Mouse (Mus musculus): ENCODE measurements around the gene Lnpep. TPM values are rescaled to one million over a fixed set of nuclear protein-coding genes. Genes with fewer than 3 reads are reported as not detected.

Lnpep gene
- polyA plus RNA-seq, 1 experiment from 2014 or later: 9.4 TPM

DNA sequence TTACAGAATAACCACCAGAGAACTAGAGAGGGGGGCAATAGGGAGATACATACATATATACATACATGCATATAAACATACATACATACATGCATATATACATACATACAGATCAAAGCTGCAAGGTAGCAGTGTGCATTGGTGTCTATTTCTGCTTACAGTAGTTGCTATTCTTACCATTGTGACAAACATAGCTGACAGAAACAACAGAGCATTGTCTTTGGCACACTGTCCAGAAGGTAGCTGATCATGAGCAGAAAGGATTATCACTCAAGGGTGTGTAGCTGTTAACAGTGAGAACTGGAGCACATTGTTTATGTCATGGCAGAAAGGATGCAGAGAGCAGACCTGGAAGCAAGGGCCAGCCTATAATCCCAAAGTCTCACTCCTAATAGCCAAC, 22.1 kb downstream of the Lnpep start:
- no peaks in the 10 kb centered on the region for H3K36me3 ChIP-seq
- no peak overlapping the region for H3K27ac ChIP-seq
- no peak overlapping the region for H3K9ac ChIP-seq
- H3K4me1 ChIP-seq: no peaks in the 10 kb centered on the region
- H3K9me3 ChIP-seq: no peaks in the 10 kb centered on the region
- H3K4me2 ChIP-seq (replicated peaks): no peak overlapping the region
- no peak for ATAC-seq (ENCODE audit: low FRiP score, low read depth)
- no peaks in the 10 kb centered on the region for H3K27me3 ChIP-seq (replicated peaks)
- H3K4me3 ChIP-seq: no peak overlapping the region

DNA sequence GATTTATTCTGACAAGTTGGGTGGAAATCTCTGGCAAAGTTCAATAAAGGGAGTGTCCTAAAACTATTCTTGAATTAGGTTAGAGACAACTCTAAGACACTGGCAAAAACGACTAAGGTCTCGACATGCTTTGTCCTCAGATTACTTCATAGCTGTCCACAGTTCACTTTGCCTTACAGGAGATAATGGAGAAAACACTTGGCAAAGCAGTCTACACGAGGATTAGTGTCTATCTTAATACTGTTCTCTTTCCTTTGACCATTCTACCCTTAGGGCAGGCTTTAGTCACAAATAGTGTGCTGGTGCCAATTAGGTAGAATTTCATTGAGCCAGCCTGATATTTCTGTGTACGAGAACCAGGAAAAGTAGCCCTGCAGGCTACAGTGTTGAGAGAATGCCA, 22.5 kb downstream of the Lnpep start:
- H3K27me3 ChIP-seq (replicated peaks): no peaks in the 10 kb centered on the region
- H3K9me3 ChIP-seq: no peaks in the 10 kb centered on the region
- no peaks in the 10 kb centered on the region for H3K4me1 ChIP-seq
- no peak overlapping the region for H3K4me2 ChIP-seq (replicated peaks)
- 74% methylated on average over 4 of the region's 4 CpGs for WGBS
- no peak overlapping the region for H3K4me3 ChIP-seq
- ATAC-seq (ENCODE audit: low FRiP score, low read depth): no peak
- H3K27ac ChIP-seq: no peak overlapping the region
- no peak overlapping the region for H3K9ac ChIP-seq
- H3K36me3 ChIP-seq: no peaks in the 10 kb centered on the region

DNA sequence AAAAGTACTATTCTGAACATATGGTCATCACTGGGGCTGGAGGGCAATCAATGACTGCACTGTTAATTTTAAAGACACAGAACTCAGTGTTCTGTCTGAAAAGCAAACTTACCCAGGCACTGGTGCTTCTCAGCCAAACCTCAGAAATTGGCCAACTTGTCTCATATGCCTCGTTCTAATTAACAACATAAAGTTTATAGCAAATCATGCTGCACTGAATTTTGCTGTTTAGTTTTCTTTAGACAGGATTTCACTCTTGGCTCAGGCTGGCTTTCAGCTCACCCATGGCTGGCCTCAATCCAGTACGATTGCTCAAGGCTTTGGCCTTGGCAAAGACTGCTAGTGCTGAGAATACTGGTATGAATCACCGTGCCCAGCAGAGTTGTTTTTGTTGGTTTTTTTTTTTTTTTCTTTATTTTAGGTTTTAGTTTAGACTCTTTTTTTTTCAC, 24.0 kb downstream of the Lnpep start:
- Histone ChIP-seq H3K27me3 (replicated peaks) (no peaks in the 10 kb centered on the region), H3K4me1 (no peaks in the 10 kb centered on the region), H3K9me3 (no peaks in the 10 kb centered on the region), H3K27ac (no peak overlapping the region), H3K4me3 (no peak overlapping the region), H3K36me3 (no peaks in the 10 kb centered on the region), H3K4me2 (replicated peaks) (no peak overlapping the region), H3K9ac (no peak overlapping the region)
- ATAC-seq (ENCODE audit: low FRiP score, low read depth): no peak
- 77% methylated on average over 3 of the region's 3 CpGs for WGBS

DNA sequence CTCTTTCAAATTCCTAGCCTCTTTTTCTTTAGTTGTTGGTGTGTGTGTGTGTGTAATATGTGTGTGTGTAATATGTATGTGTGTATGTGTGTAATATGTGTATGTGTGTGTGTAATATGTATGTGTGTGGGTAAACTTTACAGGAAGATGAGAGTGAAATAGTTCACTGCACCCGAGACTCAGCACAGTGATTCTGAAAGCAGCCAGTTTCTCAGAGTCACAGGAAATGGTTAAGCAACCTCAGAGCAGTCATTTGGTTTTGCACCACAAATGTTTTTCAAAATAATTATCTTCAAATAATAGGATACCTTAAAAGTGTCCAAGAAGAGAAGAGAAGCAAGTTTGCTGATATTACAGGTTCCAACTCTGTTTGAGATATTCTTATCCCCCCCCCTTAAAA, 24.8 kb downstream of the Lnpep start:
- H3K9me3 ChIP-seq: no peaks in the 10 kb centered on the region
- no peaks in the 10 kb centered on the region for H3K27me3 ChIP-seq (replicated peaks)
- H3K4me2 ChIP-seq (replicated peaks): no peak overlapping the region
- no peak overlapping the region for H3K9ac ChIP-seq
- 80% methylated on average over 1 of the region's 1 CpGs for WGBS
- ATAC-seq (ENCODE audit: low FRiP score, low read depth): no peak
- no peaks in the 10 kb centered on the region for H3K36me3 ChIP-seq
- H3K27ac ChIP-seq: no peak overlapping the region
- no peaks in the 10 kb centered on the region for H3K4me1 ChIP-seq
- no peak overlapping the region for H3K4me3 ChIP-seq

DNA sequence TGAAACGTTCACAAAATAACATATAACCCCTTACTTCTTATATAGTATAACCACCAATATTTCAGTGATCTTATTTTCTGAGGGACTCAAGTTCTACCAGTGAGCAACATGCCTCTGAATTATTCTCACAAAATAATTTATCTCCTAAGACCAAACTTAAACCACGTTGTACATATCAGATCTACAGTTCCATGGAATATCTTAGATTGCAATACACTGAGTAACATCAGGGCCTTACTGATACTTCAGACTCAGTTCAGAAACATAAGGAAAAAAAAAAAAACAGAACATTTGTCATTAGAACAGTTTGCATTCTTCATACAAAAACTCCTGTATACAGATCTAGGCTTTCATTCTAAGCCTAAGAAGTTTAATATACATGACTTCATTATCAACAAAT, 26.5 kb downstream of the Lnpep start:
- Histone ChIP-seq H3K36me3 (no peaks in the 10 kb centered on the region), H3K9ac (no peak overlapping the region), H3K4me1 (no peaks in the 10 kb centered on the region), H3K4me2 (replicated peaks) (no peak overlapping the region), H3K9me3 (no peaks in the 10 kb centered on the region), H3K4me3 (no peak overlapping the region), H3K27ac (no peak overlapping the region), H3K27me3 (replicated peaks) (no peaks in the 10 kb centered on the region)
- WGBS: 88% methylated on average over 2 of the region's 2 CpGs
- ATAC-seq (ENCODE audit: low FRiP score, low read depth): no peak

DNA sequence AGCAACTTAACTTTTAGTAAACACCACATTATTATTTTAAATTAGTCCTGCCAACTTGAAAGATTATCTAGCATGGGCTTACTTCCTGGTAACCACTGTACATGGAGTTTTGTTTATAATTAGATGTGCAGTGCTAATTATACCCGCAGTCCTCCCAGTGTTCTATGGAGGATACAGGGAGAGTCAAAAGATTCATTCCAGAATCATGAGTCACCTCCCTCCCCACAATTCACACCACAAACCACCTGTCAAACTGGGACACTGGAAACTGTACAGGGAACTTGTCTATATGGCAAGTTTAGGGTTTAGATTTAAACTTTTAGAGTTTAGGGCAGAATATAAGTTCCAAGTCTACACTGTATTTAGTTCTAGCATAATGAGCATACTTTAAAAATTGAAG, 31.9 kb downstream of the Lnpep start:
- Histone ChIP-seq H3K36me3 (no peaks in the 10 kb centered on the region), H3K4me2 (replicated peaks) (no peak overlapping the region), H3K27ac (no peak overlapping the region), H3K9ac (no peak overlapping the region), H3K27me3 (replicated peaks) (no peaks in the 10 kb centered on the region), H3K4me1 (no peaks in the 10 kb centered on the region), H3K4me3 (no peak overlapping the region), H3K9me3 (no peaks in the 10 kb centered on the region)
- 85% methylated on average over 1 of the region's 1 CpGs for WGBS
- no peak for ATAC-seq (ENCODE audit: low FRiP score, low read depth)

DNA sequence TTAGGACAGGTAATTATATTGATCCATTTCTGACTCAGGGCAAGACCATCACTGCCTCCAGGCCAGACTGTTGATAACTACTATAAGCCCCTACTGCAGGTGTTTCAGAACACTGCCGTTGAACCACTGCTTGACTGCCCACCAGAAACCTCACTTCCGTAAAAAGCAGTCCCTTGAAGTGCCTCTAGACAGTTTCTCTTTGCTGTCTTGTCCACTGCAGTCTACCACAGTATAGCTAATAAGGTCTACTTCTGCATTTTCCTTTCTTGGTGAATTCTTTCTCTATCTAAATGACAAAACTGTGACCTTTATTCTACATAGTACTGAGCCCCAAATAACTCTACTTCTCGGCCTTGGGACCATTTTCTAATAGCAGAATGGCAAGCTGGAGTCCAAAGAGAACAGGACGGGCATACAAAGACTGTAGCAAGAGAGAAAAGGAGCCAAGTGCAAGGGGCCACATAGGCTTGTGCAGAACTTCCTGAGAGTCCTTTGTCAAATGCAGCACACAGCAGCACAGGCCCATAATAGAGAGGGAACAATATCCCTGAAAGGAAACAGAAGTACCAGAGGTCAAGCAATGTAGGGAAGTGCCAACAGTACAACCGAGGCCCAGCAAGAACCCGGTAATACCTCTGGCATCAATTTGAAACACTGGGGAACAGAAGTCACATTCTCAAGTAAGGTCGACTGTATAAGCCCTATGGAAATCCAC, 37.4 kb downstream of the Lnpep start:
- ATAC-seq (ENCODE audit: low FRiP score, low read depth): no peak
- 84% methylated on average over 7 of the region's 7 CpGs for WGBS
- no peaks in the 10 kb centered on the region for H3K27me3 ChIP-seq (replicated peaks)
- H3K4me2 ChIP-seq (replicated peaks): no peak overlapping the region
- no peak overlapping the region for H3K4me3 ChIP-seq
- H3K9ac ChIP-seq: no peak overlapping the region
- no peaks in the 10 kb centered on the region for H3K4me1 ChIP-seq
- H3K9me3 ChIP-seq: no peaks in the 10 kb centered on the region
- H3K27ac ChIP-seq: no peak overlapping the region
- no peaks in the 10 kb centered on the region for H3K36me3 ChIP-seq

DNA sequence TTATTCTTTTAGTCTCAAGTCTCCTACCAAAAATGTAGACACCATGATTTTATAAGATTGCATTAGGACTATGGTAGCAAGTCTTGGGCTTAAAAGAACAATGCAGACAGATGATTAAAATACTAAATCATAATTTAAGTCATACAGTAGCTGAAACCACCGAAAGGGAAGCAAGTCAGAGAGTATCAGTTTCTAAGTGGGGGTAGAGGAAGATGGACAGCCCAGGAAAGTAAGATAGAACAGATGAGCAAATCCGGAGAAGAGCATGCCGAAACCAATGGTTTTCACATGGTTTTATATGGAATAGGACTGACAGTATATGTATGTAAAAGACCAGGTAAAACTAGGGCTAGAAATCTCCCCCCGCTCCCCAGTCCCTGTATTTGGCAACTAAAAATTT, 39.7 kb downstream of the Lnpep start:
- Histone ChIP-seq H3K4me2 (replicated peaks) (no peak overlapping the region), H3K36me3 (no peaks in the 10 kb centered on the region), H3K4me1 (no peaks in the 10 kb centered on the region), H3K9me3 (no peaks in the 10 kb centered on the region), H3K9ac (no peak overlapping the region), H3K27me3 (replicated peaks) (no peaks in the 10 kb centered on the region), H3K4me3 (no peak overlapping the region), H3K27ac (no peak overlapping the region)
- WGBS: 95% methylated on average over 4 of the region's 4 CpGs
- ATAC-seq (ENCODE audit: low FRiP score, low read depth): no peak

DNA sequence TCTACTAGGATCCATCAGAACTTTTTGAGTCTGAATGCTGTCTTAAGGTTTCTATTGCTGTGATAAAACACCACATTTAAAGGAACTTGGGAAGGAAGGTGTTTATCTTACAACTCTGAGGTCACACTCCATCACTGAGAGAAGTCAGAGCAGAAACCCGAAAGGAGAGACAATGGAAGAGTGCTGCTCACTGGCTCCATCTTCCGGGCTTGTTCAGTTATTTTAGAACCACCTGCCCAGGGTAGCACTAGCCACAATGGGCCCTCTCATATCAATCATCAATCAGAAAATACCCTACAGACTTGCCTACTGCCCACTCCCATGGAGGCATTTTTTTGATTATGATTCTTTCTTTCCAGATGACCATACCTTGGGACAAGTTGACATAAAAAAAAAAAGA, 41.0 kb downstream of the Lnpep start:
- ATAC-seq (ENCODE audit: low FRiP score, low read depth): no peak
- H3K4me3 ChIP-seq: no peak overlapping the region
- H3K27ac ChIP-seq: no peak overlapping the region
- H3K4me2 ChIP-seq (replicated peaks): no peak overlapping the region
- H3K27me3 ChIP-seq (replicated peaks): no peaks in the 10 kb centered on the region
- no peak overlapping the region for H3K9ac ChIP-seq
- 55% methylated on average over 2 of the region's 2 CpGs for WGBS
- 0 out of 2 replicates have a peak, but pooled peaks cover 2% of the 10 kb centered on the region for H3K36me3 ChIP-seq
- H3K9me3 ChIP-seq: no peaks in the 10 kb centered on the region
- H3K4me1 ChIP-seq: no peaks in the 10 kb centered on the region

DNA sequence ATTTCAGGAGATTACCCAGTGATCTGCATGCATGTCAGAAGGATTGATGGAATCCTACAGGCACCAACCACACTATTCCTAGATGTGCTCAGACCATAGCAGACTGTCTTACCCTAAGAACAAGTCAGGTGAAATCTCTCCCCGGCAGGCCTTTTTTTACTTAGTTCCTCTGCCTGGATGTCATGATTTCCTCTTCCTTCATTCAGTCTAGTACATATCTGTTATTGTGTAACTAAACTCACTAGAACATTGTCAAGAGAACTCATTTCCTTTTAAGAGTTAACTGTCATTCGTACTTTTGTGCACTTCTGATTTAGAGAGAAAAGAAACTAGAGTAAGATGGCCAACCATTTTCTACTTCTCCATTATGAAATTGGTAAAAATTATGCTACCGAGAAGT, 43.6 kb downstream of the Lnpep start:
- Histone ChIP-seq H3K9ac (no peak overlapping the region), H3K27ac (no peak overlapping the region), H3K4me1 (no peaks in the 10 kb centered on the region), H3K4me3 (no peak overlapping the region), H3K36me3 (peaks cover 3% of the 10 kb centered on the region; the same call in 1 of the 2 replicates), H3K4me2 (replicated peaks) (no peak overlapping the region), H3K9me3 (no peaks in the 10 kb centered on the region), H3K27me3 (replicated peaks) (no peaks in the 10 kb centered on the region)
- ATAC-seq (ENCODE audit: low FRiP score, low read depth): no peak
- 94% methylated on average over 3 of the region's 3 CpGs for WGBS

DNA sequence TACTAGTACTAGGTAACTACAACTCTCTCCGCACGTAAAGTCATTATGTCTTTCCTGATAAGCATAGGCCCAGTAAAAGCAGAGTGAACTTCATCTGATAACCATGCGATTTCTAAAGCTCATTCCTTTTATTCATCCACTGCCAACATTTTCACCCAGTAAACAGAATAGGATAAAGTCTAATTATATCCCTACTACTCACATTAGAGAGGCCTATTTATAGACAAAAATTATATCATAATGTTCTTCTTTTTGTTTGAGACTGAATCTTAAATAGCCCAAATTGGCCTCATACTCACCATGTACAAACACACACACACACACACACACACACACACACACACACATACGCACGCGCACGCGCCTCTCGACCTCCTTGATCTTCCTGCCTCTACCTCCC, 48.5 kb downstream of the Lnpep start:
- peaks cover 10% of the 10 kb centered on the region for H3K36me3 ChIP-seq
- H3K9ac ChIP-seq: no peak overlapping the region
- no peak overlapping the region for H3K27ac ChIP-seq
- no peaks in the 10 kb centered on the region for H3K27me3 ChIP-seq (replicated peaks)
- no peaks in the 10 kb centered on the region for H3K4me1 ChIP-seq
- no peak overlapping the region for H3K4me2 ChIP-seq (replicated peaks)
- WGBS: 93% methylated on average over 9 of the region's 9 CpGs
- no peak overlapping the region for H3K4me3 ChIP-seq
- no peaks in the 10 kb centered on the region for H3K9me3 ChIP-seq
- ATAC-seq (ENCODE audit: low FRiP score, low read depth): no peak

DNA sequence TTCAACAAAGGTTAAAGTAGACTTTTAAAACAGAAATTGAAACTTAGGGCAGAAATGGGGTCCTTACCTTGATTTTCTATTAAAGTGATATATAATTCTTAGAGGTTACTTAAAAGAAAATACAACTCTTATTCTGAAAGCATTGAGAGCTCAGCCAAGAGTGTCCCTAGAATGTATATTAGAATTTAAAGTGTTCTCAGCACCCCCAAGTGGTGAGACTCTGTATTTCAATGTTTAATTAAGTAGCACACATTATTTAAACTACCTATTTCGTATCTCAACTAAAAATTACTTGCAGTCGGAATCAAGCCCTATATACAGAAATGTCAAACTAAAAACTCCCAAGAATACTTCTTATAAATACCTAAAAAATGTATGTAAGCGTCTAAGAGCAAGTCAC, 57.8 kb downstream of the Lnpep start:
- no peak overlapping the region for H3K4me3 ChIP-seq
- 59% methylated on average over 3 of the region's 3 CpGs for WGBS
- H3K9me3 ChIP-seq: no peaks in the 10 kb centered on the region
- no peaks in the 10 kb centered on the region for H3K27me3 ChIP-seq (replicated peaks)
- H3K27ac ChIP-seq: no peak overlapping the region
- ATAC-seq (ENCODE audit: low FRiP score, low read depth): no peak
- H3K4me2 ChIP-seq (replicated peaks): no peak overlapping the region
- peaks cover 2% of the 10 kb centered on the region for H3K36me3 ChIP-seq
- no peaks in the 10 kb centered on the region for H3K4me1 ChIP-seq
- no peak overlapping the region for H3K9ac ChIP-seq

DNA sequence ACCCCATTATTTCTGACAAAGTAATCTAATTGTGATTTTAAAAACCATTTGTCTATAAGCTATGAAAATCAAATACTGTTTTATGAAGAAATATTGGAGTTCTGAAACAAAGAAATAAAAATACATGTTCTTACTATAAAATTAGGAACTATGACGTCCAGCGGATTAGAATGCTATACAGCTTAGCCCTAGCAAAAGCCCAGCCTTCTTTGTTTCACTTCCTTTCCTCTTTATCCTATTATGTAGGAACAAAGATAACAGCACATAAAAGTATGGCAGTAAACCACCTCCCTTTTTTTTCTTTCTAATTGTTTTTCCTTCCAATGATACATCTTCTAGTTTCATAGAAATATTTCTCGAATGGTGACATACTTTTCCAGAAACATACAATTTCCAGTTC, 75.9 kb downstream of the Lnpep start:
- H3K36me3 ChIP-seq: 0 out of 2 replicates have a peak, but pooled peaks cover 4% of the 10 kb centered on the region
- WGBS: 88% methylated on average over 3 of the region's 3 CpGs
- no peaks in the 10 kb centered on the region for H3K4me1 ChIP-seq
- H3K27me3 ChIP-seq (replicated peaks): no peaks in the 10 kb centered on the region
- H3K9me3 ChIP-seq: no peaks in the 10 kb centered on the region
- no peak for ATAC-seq (ENCODE audit: low FRiP score, low read depth)
- no peak overlapping the region for H3K4me3 ChIP-seq
- H3K9ac ChIP-seq: no peak overlapping the region
- no peak overlapping the region for H3K4me2 ChIP-seq (replicated peaks)
- H3K27ac ChIP-seq: no peak overlapping the region
